Mouse (Mus musculus): ENCODE measurements around the gene Ncaph. TPM values are rescaled to one million over a fixed set of nuclear protein-coding genes. Genes with fewer than 3 reads are reported as not detected.
"Not testable (repeated sequence)": the region's sequence is repeated elsewhere in the genome, so short reads cannot be mapped to it uniquely, and the experiment has no call there.

Gene Ncaph
- total RNA-seq, 2 experiments from 2014 or later = 1.1 to 1.6 TPM

DNA sequence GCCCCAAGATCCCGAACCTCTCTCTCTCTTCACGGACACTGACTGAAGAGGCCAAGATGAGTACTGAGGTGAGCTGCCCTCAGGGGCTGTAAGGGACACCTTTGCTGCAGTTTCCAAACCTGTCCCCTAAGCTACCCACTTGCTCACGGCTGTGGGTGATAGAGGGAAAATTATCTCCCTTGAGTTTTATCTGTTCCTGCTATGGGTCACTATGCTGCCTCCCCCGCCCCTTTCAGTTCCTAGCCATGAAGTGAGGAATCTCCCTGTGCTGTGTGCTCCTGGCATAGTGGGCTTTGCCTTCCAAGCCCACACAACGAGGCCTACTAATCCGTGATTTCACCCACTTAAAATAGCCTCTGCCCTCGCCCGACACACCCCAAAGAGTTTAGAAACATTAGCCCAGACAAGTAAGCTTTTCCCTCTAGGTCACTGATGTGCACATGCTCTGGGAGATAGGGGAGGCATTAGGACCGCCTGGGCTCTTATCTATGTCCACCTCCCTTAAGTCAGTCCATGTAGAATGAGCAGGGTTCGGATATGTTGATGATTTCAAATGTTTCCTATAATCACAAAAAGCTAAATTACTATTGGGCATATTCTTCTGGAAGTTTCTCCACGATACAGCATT, 53.0 kb downstream of the Ncaph start:
- no peak for DNase-seq (ENCODE audit: extremely low spot score in 1 of 2, low spot score in 2 of 2)
- TF ChIP-seq CTCF (IDR thresholded peaks at IDR 0.05) = no peak
- H3K4me3 ChIP-seq = no peak overlapping the region
- intact Hi-C loops (cut with DNase I) = no loop called here
- H3K27ac ChIP-seq = no peak overlapping the region

GRCm38 (mm10) chr2:127079881-127080590, 53.7 kb downstream of the Ncaph start:
- H3K27ac ChIP-seq = no peak overlapping the region
- no peak for DNase-seq (ENCODE audit: extremely low spot score in 1 of 2, low spot score in 2 of 2)
- TF ChIP-seq CTCF (IDR thresholded peaks at IDR 0.05) = no peak
- no peak overlapping the region for H3K4me3 ChIP-seq
- intact Hi-C loops (cut with DNase I) = no loop called here

DNA sequence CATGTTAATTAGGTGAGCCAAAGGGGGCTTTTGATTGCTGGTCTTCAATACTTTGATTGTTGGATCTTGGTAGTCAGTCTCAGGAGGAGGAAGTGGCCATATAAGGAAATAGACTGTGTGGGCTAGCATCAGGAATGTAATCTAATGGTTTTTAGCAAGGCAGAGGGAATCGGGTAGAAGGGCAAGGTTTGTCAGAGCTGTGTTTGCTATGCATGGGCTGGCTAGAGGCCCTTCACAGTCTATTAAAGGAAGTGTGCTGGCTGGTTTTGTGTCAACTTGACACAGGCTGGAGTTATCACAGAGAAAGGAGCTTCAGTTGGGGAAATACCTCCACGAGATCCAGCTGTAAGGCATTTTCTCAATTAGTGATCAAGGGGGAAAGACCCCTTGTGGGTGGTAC, 54.7 kb downstream of the Ncaph start:
- H3K4me3 ChIP-seq; intact Hi-C loops (cut with DNase I); H3K27ac ChIP-seq; DNase-seq (ENCODE audit: extremely low spot score in 1 of 2, low spot score in 2 of 2): not testable (repeated sequence)

- no peak; the same call in 1 of the 2 replicates for TF ChIP-seq CTCF (IDR thresholded peaks at IDR 0.05)
- Histone ChIP-seq H3K27ac (no peak overlapping the region), H3K4me3 (no peak overlapping the region)
- DNase-seq (ENCODE audit: extremely low spot score in 1 of 2, low spot score in 2 of 2) = no peak
- intact Hi-C loops (cut with DNase I) = no loop called here
Observed at GRCm38 (mm10) chr2:127077611-127078010, 56.1 kb downstream of the Ncaph start.

DNA sequence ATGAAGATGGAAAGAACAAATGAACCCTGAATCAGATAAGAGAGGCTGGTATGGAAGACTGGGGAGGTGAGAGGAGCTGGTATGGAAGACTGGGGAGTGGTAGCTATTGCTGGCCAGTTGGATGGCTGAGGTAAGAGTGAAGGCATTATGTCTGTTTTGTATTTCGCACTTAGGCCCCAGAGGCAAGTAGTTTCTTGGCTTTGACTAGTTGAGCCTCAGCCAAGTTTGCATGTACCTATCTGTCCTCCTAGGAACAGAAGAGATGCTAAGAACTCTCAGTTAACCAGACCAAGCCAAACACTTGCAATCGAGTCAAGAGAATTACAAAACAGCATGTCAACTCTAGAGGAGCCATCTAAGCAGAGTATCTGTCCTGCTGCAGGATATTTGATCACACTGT, 59.6 kb downstream of the Ncaph start:
- Histone ChIP-seq H3K4me3 (no peak overlapping the region), H3K27ac (no peak overlapping the region)
- no peak for TF ChIP-seq CTCF (IDR thresholded peaks at IDR 0.05)
- DNase-seq (ENCODE audit: extremely low spot score in 1 of 2, low spot score in 2 of 2) = no peak
- intact Hi-C loops (cut with DNase I) = no loop called here

DNA sequence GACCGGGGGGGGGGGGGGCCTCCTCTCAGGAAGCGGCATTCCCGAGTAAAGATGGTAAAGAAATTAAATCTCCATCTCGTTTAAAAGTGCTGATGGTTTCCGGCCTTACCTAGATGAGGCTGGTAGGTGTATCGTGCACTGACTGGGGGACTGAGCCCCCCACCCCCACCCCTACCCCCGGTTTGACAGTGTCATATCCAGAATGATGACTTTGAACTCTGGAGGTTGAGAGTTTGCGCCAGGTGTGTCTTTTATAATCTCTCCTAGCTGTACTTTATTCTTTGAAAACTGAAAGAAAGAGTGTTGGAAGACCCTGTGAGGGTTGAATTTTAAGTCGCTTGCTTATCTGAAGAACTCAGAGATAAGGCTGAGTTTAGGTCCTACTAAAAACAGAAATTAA, 62.9 kb downstream of the Ncaph start:
- intact Hi-C loops (cut with DNase I) = no loop called here
- no peak for DNase-seq (ENCODE audit: extremely low spot score in 1 of 2, low spot score in 2 of 2)
- H3K27ac ChIP-seq = peak overlapping the region; percentile 61
- no peak for TF ChIP-seq CTCF (IDR thresholded peaks at IDR 0.05)
- H3K4me3 ChIP-seq = peak overlapping the region; percentile 72

DNA sequence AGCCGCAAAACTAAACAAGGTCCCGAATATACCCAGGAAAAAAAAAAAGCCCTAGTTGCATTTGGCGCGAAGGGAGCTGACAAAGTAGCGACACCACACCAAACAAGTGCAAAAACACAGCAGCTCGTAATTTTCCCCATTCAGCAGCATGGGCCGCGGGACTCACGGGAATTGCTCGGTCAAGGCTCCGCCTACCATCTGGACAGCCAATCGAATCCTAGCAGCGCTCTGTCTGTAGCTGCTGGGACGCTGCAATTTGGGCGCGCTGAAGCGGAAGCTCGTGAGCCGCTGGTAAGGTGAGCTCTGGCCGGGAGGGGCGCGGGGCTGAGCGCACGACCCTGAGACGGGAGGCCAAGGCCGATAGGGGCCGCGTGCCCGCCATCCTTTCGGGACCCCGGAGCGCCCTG, 63.3 kb downstream of the Ncaph start, which contains the start of gene Blvra:
Blvra (plus strand) TSS at position 231 of the 407 bp plus-strand sequence.
- peak within 1 kb of the TSS; percentile 61 for H3K27ac ChIP-seq
- peak within 1 kb of the TSS; percentile 72 for H3K4me3 ChIP-seq
- intact Hi-C loops (cut with DNase I) = no loop called here
- DNase-seq (ENCODE audit: extremely low spot score in 1 of 2, low spot score in 2 of 2) = peak; percentile 77 to 86
- no peak for TF ChIP-seq CTCF (IDR thresholded peaks at IDR 0.05)

DNA sequence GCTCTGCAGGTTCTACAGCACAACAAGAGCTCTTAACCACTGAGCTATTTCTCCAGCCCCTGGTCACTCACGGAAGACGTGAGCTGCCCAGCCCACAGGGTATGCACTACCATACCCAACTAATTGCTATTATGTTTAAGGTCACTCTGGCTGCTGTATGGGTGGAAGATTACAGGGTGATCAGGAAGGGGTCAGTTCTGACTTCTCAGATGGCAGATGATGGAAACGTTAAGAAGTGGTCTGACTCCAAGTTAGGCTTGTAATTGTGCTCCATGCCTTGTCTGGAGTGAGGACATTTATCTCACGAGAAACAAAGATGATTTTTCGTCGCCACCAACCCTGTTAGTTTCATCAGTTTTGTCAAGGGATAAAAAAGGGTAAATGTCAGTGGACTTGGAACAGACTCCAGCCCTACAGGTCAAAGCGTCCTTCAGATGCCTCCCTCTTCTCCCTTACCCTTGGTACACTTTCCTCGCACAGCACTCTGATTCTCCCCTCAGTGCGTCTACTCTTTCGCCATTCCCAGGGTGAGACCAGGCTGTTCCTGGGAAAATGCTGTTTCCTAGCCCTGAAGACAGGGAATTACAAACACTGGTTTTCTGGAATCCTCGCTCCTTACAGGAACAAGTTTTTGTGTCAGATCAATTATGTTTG, 63.8 kb downstream of the Ncaph start:
- H3K4me3 ChIP-seq = peak overlapping the region; percentile 72
- intact Hi-C loops (cut with DNase I) = no loop called here
- H3K27ac ChIP-seq = no peak overlapping the region
- TF ChIP-seq CTCF (IDR thresholded peaks at IDR 0.05) = no peak
- no peak for DNase-seq (ENCODE audit: extremely low spot score in 1 of 2, low spot score in 2 of 2)

DNA sequence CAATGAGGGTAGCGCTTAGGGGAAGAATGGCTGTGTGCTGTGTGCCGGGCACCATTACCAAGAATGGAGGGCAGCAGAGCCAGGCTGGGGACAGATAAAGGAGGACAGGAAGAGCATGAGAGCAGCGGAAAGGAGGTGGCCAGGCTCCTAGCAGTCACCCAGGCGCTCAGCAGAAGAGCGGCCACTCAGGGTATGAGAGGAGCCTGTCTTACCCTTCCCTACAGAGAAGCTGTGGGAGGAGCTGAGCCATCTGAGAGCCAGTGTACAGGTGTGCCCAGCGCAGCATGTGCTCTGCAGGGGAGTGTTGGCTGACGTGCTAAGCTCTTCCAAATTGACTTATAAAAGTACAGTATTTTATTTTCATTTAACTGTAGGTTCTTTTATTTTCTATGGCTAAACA, 64.9 kb downstream of the Ncaph start:
- no peak overlapping the region for H3K4me3 ChIP-seq
- no peak for TF ChIP-seq CTCF (IDR thresholded peaks at IDR 0.05)
- DNase-seq (ENCODE audit: extremely low spot score in 1 of 2, low spot score in 2 of 2) = no peak
- no peak overlapping the region for H3K27ac ChIP-seq
- intact Hi-C loops (cut with DNase I) = no loop called here

GRCm38 (mm10) chr2:127061471-127061870, 72.3 kb downstream of the Ncaph start:
- intact Hi-C loops (cut with DNase I) = no loop called here
- H3K4me3 ChIP-seq = no peak overlapping the region
- no peak overlapping the region for H3K27ac ChIP-seq
- DNase-seq (ENCODE audit: extremely low spot score in 1 of 2, low spot score in 2 of 2) = no peak
- TF ChIP-seq CTCF (IDR thresholded peaks at IDR 0.05) = no peak

Other genes starting within 250 kb of the Ncaph start
- 10 to 100 TPM; 24.9 to 26.1 TPM for gene Sppl2a, start 200.7 kb downstream of the Ncaph start, total RNA-seq (2021)
- gene Ap4e1, start 125.2 kb downstream of the Ncaph start, total RNA-seq (2021) = 10 to 100 TPM; 11.9 to 14.1 TPM
- gene Blvra, start 63.3 kb downstream of the Ncaph start, total RNA-seq (2021) = 10 to 100 TPM; 25.2 to 27.7 TPM
- 1 to 10 TPM; 2.6 to 2.9 TPM for gene Itpripl1, start 9.5 kb upstream of the Ncaph start, total RNA-seq (2021)
- under 1 TPM; 0.66 to 0.94 TPM for gene 1810024B03Rik, start 74.3 kb upstream of the Ncaph start, total RNA-seq (2021)
- gene Snrnp200, start 74.4 kb upstream of the Ncaph start, total RNA-seq (2021) = 10 to 100 TPM; 87.1 to 94.9 TPM
- 10 to 100 TPM; 72.6 to 75.7 TPM for gene Ciao1, start 113.9 kb upstream of the Ncaph start, total RNA-seq (2021)
- gene Tmem127, start 114.0 kb upstream of the Ncaph start, total RNA-seq (2021) = 10 to 100 TPM; 75.5 to 76.9 TPM
- 100 to 1,000 TPM in 1 of 2 experiments, 10 to 100 TPM in 1; 98.6 to 114 TPM for gene Stard7, start 136.3 kb upstream of the Ncaph start, total RNA-seq (2021)
- gene Dusp2, start 202.2 kb upstream of the Ncaph start, total RNA-seq (2021) = 1 to 10 TPM; 2.4 to 3.5 TPM
- not detected for gene Astl, start 204.7 kb upstream of the Ncaph start, total RNA-seq (2021)
- under 1 TPM; 0.32 to 0.54 TPM for gene Adra2b, start 229.3 kb upstream of the Ncaph start, total RNA-seq (2021)